Mouse (Mus musculus) lung, embryonic 14.5 days (tissue): ENCODE data around the gene Shmt1. TPM values are rescaled to one million over a fixed set of nuclear protein-coding genes. Genes with fewer than 3 reads are reported as not detected.
"Not testable (repeated sequence)": the region's sequence is repeated elsewhere in the genome, so short reads cannot be mapped to it uniquely, and the experiment has no call there.

Experiments used
- ATAC-seq: fragments of 200-750 bp; cut with Nextera tagmentation; 2 replicates; pipeline ENCODE4 v1.8.0; 2017; ENCODE audit warnings: mild to moderate bottlenecking, moderate TSS enrichment, moderate library complexity; ENCODE audit not compliant: insufficient read depth
- DNase-seq: peaks from one replicate; pipeline ENCODE4 v3.0.0-alpha.2; 2015
- H3K27ac ChIP-seq: fragments of 300-500 bp; sonication (generic); 2 replicates; pipeline ENCODE4 v1.5.1; 2014; ENCODE audit warnings: low read depth, mild to moderate bottlenecking, moderate library complexity
- H3K27me3 ChIP-seq: fragments of 300-500 bp; sonication (generic); 2 replicates; pipeline ENCODE4 v1.6.1; 2014; ENCODE audit warnings: low read length, control low read depth; ENCODE audit not compliant: insufficient read depth
- H3K36me3 ChIP-seq: fragments of 300-500 bp; sonication (generic); 2 replicates; pipeline ENCODE4 v1.6.1; 2014; ENCODE audit warnings: control low read depth; ENCODE audit not compliant: insufficient read depth
- H3K4me1 ChIP-seq: fragments of 300-500 bp; sonication (generic); 2 replicates; pipeline ENCODE4 v1.6.1; 2014; ENCODE audit warnings: antibody characterized with exemption, control low read depth; ENCODE audit not compliant: insufficient read depth
- H3K4me2 ChIP-seq: fragments of 300-500 bp; sonication (generic); 2 replicates; pipeline ENCODE4 v1.6.1; 2014; ENCODE audit warnings: mild to moderate bottlenecking
- H3K4me3 ChIP-seq: fragments of 300-500 bp; sonication (generic); 2 replicates; pipeline ENCODE4 v1.5.1; 2014; ENCODE audit warnings: low read depth, low read length
- H3K9ac ChIP-seq: fragments of 300-500 bp; sonication (generic); 2 replicates; pipeline ENCODE4 v1.6.1; 2014
- H3K9me3 ChIP-seq: fragments of 300-500 bp; sonication (generic); 2 replicates; pipeline ENCODE4 v1.6.1; 2016; ENCODE audit warnings: low read depth, low read length, control low read depth
- CTCF ChIP-seq: IDR thresholded peaks from 2 replicates; pipeline ENCODE4 v1.5.1; 2016; ENCODE audit warnings: antibody characterized with exemption, low read depth
- WGBS: fragments of 180-500 bp; shearing (Covaris S2); extraction: QIAGEN DNeasy Blood & Tissue Kit; methylation state at CpG from one replicate; pipeline ENCODE4 v1.1.7; 2014; 5-methylcytosine and 5-hydroxymethylcytosine counted together
- polyA plus RNA-seq: library from polyadenylated mRNA; unstranded; fragments of >200 nt; fragmentation: Nextera tagmentation; extraction: Ambion mirVana; gene quantifications from 2 replicates; pipeline ENCODE4 v1.2.1, GENCODE M21; 2014

The Shmt1 gene
- 62.0 and 63.6 TPM in 2 replicates for polyA plus RNA-seq

DNA sequence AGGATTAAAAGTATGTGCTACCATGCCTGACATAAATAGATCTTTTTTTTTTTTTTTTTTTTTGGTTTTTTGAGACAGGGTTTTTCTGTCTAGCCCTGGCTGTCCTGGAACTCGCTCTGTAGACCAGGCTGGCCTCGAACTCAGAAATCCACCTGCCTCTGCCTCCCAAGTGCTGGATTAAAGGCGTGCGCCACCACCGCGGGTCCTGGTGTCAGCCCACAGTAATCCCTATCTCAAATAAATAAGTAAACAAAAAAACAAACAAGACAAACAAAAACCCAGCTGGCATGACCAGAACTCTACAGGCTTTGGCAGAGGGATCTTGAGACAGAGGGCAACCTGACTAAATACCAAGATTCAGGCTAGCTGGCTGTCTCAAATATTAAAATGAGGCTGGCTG, at the start of gene Shmt1:
TSS of gene Shmt1 (minus strand) at position 101 of the 400 bp plus-strand sequence.
- Histone ChIP-seq H3K27ac (0 out of 2 replicates have a peak within 1 kb of the TSS, but pooled peaks have one; percentile 27), H3K4me2 (peak within 1 kb of the TSS; percentile 87), H3K4me3 (peak within 1 kb of the TSS; percentile 50), H3K9ac (peak within 1 kb of the TSS; percentile 50)
- DNase-seq, H3K27me3 ChIP-seq, H3K36me3 ChIP-seq, ATAC-seq, H3K4me1 ChIP-seq, H3K9me3 ChIP-seq: not testable (repeated sequence)
- 27% methylated on average over 6 of the region's 6 CpGs for WGBS

- ATAC-seq = no peak
- H3K36me3 ChIP-seq = peaks cover 82% of the 10 kb centered on the region
- DNase-seq = no peak
Observed at GRCm38 (mm10) chr11:60856587-60856986, 45.1 kb upstream of the Shmt1 start.

DNA sequence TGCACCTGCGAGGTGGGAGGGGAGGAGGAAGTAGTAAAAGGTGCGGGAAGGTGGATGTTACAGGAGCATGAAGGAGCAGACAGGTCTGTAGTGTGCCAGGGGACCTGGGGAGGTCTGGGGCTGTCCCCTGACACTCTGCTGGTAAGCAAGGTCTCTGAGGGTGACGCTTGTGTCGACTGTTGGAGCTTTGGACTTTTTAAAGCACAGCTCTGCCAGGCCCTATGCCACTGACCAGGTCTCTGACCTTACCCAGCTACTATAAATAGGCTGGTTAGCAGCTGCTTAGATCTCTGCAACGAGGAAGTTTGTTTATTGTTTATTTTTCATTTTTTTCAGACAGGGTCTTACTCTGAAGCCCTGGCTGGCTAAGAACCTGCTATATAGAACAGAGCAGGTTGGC, 33.9 kb upstream of the Shmt1 start:
- ATAC-seq = no peak
- H3K9me3 ChIP-seq = no peaks in the 10 kb centered on the region
- H3K4me2 ChIP-seq = no peak overlapping the region
- 76% methylated on average over 5 of the region's 5 CpGs for WGBS
- H3K27ac ChIP-seq = no peak overlapping the region
- no peak overlapping the region for H3K4me3 ChIP-seq
- H3K27me3 ChIP-seq = no peaks in the 10 kb centered on the region
- H3K9ac ChIP-seq = no peak overlapping the region
- H3K36me3 ChIP-seq = peaks cover 24% of the 10 kb centered on the region; the same call in 1 of the 2 replicates
- H3K4me1 ChIP-seq = no peaks in the 10 kb centered on the region
- no peak for DNase-seq
- TF ChIP-seq CTCF = no peak

More at GRCm38 (mm10) chr11:60856587-60856986, 45.1 kb upstream of the Shmt1 start:
- no peak overlapping the region for H3K27ac ChIP-seq
- 39% methylated on average over 3 of the region's 3 CpGs for WGBS
- no peaks in the 10 kb centered on the region for H3K4me1 ChIP-seq
- H3K4me3 ChIP-seq = no peak overlapping the region
- H3K9ac ChIP-seq = no peak overlapping the region
- H3K9me3 ChIP-seq = no peaks in the 10 kb centered on the region
- no peak for TF ChIP-seq CTCF
- no peak overlapping the region for H3K4me2 ChIP-seq
- H3K27me3 ChIP-seq = no peaks in the 10 kb centered on the region

GRCm38 (mm10) chr11:60843412-60843811, 31.9 kb upstream of the Shmt1 start:
- Histone ChIP-seq H3K4me1 (no peaks in the 10 kb centered on the region), H3K9me3 (no peaks in the 10 kb centered on the region), H3K4me3 (no peak overlapping the region), H3K9ac (no peak overlapping the region), H3K4me2 (no peak overlapping the region), H3K27ac (no peak overlapping the region), H3K36me3 (peaks cover 14% of the 10 kb centered on the region; the same call in 1 of the 2 replicates), H3K27me3 (no peaks in the 10 kb centered on the region)
- 86% methylated on average over 5 of the region's 5 CpGs for WGBS
- no peak for ATAC-seq
- no peak for DNase-seq
- no peak for TF ChIP-seq CTCF

DNA sequence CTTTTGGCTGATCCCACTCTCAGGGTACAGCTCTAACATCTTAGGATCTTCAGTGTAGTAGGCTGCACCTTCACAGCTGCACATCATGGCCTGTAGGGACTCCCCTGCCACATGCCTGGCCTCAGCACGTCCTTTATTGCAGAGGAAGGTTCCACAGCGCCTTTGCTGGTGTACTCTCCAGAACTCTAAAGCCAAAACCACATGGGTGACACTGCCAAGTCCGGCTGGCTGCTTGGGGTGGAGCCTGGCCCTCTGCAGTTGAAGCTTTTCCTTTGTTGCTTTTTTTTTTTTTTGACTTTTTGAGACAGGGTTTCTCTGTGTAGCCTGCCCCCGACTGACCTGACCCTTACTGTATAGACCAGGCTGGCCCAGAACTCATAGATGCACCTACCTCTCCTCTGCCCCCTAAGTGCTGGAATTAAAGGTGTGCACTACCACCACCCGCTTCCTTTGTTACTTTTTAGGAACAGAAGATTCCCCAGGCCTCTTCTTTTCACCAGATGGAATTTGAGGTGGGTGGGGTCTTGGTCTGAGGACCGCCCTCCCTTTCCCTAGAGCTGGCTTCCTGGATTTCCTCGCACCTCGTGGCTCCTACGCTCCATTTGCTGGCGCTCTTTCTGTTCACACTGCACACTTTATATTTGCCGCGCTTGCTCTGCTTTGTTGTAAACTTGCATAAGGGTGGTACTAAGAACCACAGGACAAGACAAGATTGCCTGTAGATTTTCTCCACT, 30.1 kb upstream of the Shmt1 start:
- Histone ChIP-seq H3K4me2 (no peak overlapping the region), H3K4me3 (no peak overlapping the region), H3K27ac (no peak overlapping the region), H3K27me3 (no peaks in the 10 kb centered on the region), H3K9me3 (no peaks in the 10 kb centered on the region), H3K4me1 (no peaks in the 10 kb centered on the region), H3K36me3 (peaks cover 10% of the 10 kb centered on the region; the same call in 1 of the 2 replicates), H3K9ac (no peak overlapping the region)
- DNase-seq = no peak
- no peak for ATAC-seq
- WGBS = 76% methylated on average over 12 of the region's 12 CpGs
- no peak for TF ChIP-seq CTCF

GRCm38 (mm10) chr11:60837644-60838406, 26.3 kb upstream of the Shmt1 start:
- Histone ChIP-seq H3K4me2 (no peak overlapping the region), H3K4me1 (no peaks in the 10 kb centered on the region), H3K9ac (no peak overlapping the region), H3K9me3 (no peaks in the 10 kb centered on the region), H3K4me3 (no peak overlapping the region), H3K27me3 (no peaks in the 10 kb centered on the region), H3K27ac (no peak overlapping the region), H3K36me3 (0 out of 2 replicates have a peak, but pooled peaks cover 4% of the 10 kb centered on the region)
- no peak for TF ChIP-seq CTCF
- DNase-seq (no peak), ATAC-seq (no peak)
- WGBS = 89% methylated on average over 10 of the region's 10 CpGs

GRCm38 (mm10) chr11:60836897-60837296, 25.4 kb upstream of the Shmt1 start:
- Histone ChIP-seq H3K4me3 (no peak overlapping the region), H3K9me3 (no peaks in the 10 kb centered on the region), H3K9ac (no peak overlapping the region), H3K27ac (no peak overlapping the region), H3K27me3 (no peaks in the 10 kb centered on the region), H3K36me3 (0 out of 2 replicates have a peak, but pooled peaks cover 4% of the 10 kb centered on the region), H3K4me2 (no peak overlapping the region), H3K4me1 (no peaks in the 10 kb centered on the region)
- no peak for ATAC-seq
- 90% methylated on average over 6 of the region's 6 CpGs for WGBS
- TF ChIP-seq CTCF = no peak
- DNase-seq = no peak
